Mouse (Mus musculus) limb, embryonic 12.5 days (tissue): Measurements from ENCODE around the gene Gm20909. TPM values are rescaled to one million over a fixed set of nuclear protein-coding genes. Genes with fewer than 3 reads are reported as not detected.
"Not testable (repeated sequence)": the region's sequence is repeated elsewhere in the genome, so short reads cannot be mapped to it uniquely, and the experiment has no call there.

ENCODE experiments used
- ATAC-seq: fragments of 200-750 bp; cut with Nextera tagmentation; 2 replicates; pipeline ENCODE4 v1.8.0; 2017; ENCODE audit warnings: low read depth, moderate TSS enrichment; ENCODE audit not compliant: insufficient number of reproducible peaks, insufficient read depth, low FRiP score, low TSS enrichment
- H3K27ac ChIP-seq: fragments of 300-500 bp; sonication (generic); 2 replicates; pipeline ENCODE4 v1.5.1; 2016; ENCODE audit warnings: mild to moderate bottlenecking, moderate library complexity
- H3K27me3 ChIP-seq: fragments of 300-500 bp; sonication (generic); 2 replicates; pipeline ENCODE4 v1.6.1; 2016; ENCODE audit warnings: mild to moderate bottlenecking, moderate library complexity
- H3K36me3 ChIP-seq: fragments of 300-500 bp; sonication (generic); 2 replicates; pipeline ENCODE4 v1.6.1; 2016; ENCODE audit warnings: mild to moderate bottlenecking, moderate library complexity
- H3K4me1 ChIP-seq: fragments of 300-500 bp; sonication (generic); replicated peaks from 2 replicates; pipeline ENCODE4 v1.6.1; 2016
- H3K4me2 ChIP-seq: fragments of 300-500 bp; sonication (generic); 2 replicates; pipeline ENCODE4 v1.6.1; 2016; ENCODE audit warnings: mild to moderate bottlenecking, moderate library complexity
- H3K4me3 ChIP-seq: fragments of 300-500 bp; sonication (generic); replicated peaks from 2 replicates; pipeline ENCODE4 v1.5.1; 2016; ENCODE audit warnings: mild to moderate bottlenecking
- H3K9ac ChIP-seq: fragments of 300-500 bp; sonication (generic); replicated peaks from 2 replicates; pipeline ENCODE4 v1.6.1; 2016; ENCODE audit warnings: mild to moderate bottlenecking, moderate library complexity
- H3K9me3 ChIP-seq: fragments of 300-500 bp; sonication (generic); 2 replicates; pipeline ENCODE4 v1.6.1; 2016; ENCODE audit warnings: mild to moderate bottlenecking, moderate library complexity
- WGBS: fragments of 180-500 bp; shearing (Covaris S2); methylation state at CpG from one replicate; pipeline ENCODE4 v1.1.7; 2016; 5-methylcytosine and 5-hydroxymethylcytosine counted together
- polyA plus RNA-seq: library from polyadenylated mRNA; unstranded; fragments of >200 nt; fragmentation: Nextera tagmentation; extraction: Ambion mirVana; gene quantifications from 2 replicates; pipeline ENCODE4 v1.2.1, GENCODE M21; 2016

Gene Gm20909
- polyA plus RNA-seq = not detected in 2 replicates

DNA sequence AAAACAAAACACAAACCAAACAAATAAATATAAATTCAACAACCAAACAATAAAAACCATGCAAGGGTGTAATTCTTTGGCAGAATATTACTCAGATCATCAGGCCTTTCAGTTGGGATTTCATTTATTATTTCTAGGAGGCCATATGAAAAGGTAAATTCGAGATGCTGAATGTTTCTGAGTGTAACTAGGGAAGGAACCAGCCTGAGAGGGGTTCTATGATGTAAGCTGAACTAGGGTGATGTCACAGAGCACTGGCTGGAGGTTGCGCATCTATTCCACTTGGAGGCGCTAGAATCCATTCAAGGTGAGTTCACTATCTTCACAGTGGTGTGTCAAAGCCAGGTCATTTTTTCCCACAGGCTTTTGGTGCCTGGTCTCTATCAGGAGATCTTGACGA lies at the start of gene Gm20909:
TSS of gene Gm20909 (plus strand) at position 301 of the 400 bp plus-strand sequence.
- H3K4me3 ChIP-seq, H3K9ac ChIP-seq, H3K4me2 ChIP-seq, H3K4me1 ChIP-seq, H3K36me3 ChIP-seq, ATAC-seq, H3K9me3 ChIP-seq, H3K27ac ChIP-seq, H3K27me3 ChIP-seq: not testable (repeated sequence)
- no CpG with 5 or more reads among the region's 4 CpGs for WGBS

Other genes starting within 250 kb of the Gm20909 start
- not detected in 2 replicates for gene Gm29866, start 170.9 kb upstream of the Gm20909 start, polyA plus RNA-seq
- not detected in 2 replicates for gene Gm20865, start 77.0 kb downstream of the Gm20909 start, polyA plus RNA-seq